Mouse (Mus musculus): ENCODE data around the gene Nup93.
"Not testable (repeated sequence)": the region's sequence is repeated elsewhere in the genome, so short reads cannot be mapped to it uniquely, and the experiment has no call there.

Nup93 gene

DNA sequence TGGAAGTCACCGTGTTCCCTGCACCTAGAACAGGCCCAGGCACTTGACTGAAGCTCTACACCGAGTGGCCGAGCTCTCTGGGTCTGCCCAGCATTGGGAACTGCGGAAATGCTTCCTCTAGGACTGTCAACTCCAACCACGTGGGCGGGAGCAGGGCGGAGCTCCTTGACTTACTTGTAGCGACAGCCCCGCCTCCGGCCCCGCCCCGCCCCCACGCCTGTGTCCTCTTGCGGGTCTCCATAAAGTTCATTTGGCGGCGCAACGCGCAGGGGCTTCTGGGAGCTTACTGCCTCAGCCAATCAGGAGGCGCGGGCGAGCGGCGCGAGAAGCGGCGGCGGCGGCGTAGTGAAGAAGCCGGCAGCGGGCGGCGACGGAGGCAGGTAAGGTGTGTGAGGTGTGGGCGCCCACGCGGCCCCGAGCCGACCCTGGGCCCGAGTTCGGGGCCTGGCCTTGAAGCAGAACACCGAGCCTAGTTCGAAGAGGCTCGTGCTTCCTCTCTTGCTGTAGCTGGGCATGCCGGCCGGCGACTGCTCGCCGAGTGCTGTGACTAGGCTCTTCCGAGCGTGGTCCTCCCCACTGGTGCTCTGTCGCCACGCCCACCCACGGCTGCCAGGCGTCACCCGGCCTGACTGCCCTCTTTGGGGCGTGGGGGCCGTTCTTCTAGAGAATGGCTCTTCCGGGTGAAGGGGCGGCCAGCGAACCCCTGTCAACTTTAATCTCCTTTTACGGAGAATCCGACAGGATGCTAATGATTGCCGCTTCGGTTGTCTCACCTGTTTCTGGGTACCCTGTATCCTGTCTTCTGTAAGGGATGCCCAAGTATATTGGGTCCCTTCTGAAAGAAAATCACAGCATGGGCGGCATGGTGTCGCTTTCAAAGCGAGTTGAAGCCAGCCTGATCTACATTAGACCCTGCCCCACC, at the start of gene Nup93:
Gene Nup93, plus strand, starts transcription at position 313 of the 922 bp plus-strand sequence.
- DNase-seq: peak; percentile 95

DNA sequence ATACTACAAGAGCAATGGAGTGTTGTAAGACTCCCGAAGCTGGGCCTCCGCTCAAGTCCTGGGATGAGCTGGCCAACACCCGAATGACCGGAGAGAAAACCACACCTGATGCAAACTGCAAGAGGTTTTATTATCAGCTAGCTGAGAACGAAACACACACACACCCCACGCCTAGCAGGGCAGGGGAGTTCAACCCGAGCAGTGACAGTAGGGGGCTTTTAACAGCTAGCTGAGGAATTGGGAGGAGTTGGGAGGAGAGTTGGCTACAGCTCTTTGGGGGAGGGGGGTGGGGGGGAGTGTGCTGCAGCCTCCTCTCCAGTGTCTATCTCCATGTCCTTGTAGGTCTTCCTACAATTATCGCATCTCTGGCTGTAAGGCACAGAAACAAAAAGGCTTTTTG, 48.6 kb upstream of the Nup93 start:
- not testable (repeated sequence) for DNase-seq

DNA sequence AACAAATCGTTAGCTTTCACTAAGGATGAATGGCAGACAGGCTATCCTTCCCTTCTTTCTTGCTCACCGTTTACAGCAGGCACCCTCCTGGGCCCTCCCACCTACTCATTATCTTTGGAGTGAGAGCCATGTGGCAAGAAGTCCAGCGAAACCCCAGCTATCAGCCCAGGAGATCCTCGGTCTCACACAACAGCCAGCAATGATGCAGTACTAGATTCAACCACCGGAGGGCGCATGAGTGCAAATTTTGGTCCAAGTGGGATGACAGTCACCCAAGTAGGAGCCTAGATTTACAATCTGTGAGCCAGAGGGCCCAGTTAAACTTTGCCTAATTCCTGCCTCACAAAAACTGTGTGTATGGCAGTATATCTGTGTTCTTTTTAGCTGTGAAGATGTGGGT, 47.1 kb upstream of the Nup93 start:
- DNase-seq: peak; percentile 91

DNA sequence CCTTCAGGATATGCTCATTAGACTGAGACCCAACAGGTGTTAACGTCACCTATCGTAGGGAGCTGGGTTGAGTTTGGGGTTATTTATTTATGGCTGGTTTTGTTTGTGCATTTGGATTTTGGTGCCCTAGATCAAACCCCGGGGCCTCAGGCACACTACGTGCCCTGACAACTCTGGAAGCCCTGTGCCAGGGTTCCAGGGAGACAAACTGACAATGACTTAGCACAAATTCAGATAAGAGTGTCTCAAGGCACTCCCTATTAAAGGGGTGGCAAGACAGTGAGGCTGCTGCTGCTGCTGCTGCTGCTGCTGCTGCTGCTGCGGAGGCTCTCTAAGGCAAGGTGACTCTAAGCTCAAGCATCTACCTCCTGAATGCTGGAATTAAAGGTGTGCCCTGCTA, 44.8 kb upstream of the Nup93 start:
- no peak for DNase-seq

DNA sequence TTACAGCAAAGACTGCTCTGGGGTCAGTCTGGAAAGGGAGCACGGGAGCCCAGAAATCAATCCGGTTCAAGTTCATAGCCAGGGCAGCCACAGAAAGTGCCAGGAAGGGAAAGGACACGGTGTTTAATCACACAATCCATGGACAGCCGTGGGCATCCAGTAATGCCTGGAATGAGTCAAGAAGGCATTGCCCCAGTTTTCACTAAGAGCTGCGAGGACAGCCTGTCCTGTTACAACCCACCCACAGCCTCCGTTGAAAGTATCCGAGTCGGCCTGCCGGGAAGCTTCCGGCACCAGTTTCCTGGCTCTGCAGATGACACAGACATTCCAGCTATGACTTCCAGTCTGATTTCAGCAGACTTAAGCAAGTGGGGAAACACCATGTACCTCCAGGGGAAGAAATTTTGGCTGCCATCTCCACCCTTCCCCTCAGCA, 43.0 kb upstream of the Nup93 start:
- DNase-seq: no peak

DNA sequence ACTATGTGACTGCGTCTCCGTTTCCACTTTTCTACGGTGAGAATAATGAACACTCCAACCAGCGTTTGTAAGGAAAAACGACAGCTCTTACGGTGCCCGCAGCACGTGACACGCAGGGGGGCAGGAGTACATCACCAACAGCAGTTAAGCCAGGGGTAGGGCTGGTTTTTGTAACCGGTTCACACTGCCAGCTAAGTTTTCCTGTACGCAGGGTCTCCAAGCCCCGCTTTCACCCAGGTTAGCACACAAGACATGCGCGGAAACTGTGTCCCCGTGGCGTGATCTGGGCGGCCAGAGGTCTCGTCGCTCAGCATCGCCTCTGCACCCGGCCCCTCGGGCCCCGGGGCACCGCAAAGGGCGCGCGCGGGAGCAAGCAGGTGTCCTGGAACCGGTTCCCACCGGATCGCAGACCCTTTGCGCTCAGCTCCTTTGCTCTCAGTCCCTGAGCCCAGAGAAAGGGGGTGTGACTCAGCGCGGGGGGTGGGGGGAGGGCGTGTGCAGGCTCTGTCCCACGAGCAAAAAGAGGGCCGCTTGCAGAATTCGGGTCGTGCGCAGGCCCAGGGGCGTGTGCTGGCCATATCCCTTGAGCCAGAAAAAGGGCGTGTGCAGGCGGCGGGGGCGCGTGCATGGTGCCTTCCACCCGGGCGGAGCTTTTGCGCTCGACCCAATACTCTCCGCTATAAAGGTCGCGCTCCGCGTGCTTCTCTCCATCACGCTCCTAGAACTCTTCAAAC, 42.1 kb upstream of the Nup93 start, which contains the start of gene Mt2:
Gene Mt2, plus strand, starts transcription at position 590 of the 734 bp plus-strand sequence.
- peak; percentile 61 for DNase-seq

DNA sequence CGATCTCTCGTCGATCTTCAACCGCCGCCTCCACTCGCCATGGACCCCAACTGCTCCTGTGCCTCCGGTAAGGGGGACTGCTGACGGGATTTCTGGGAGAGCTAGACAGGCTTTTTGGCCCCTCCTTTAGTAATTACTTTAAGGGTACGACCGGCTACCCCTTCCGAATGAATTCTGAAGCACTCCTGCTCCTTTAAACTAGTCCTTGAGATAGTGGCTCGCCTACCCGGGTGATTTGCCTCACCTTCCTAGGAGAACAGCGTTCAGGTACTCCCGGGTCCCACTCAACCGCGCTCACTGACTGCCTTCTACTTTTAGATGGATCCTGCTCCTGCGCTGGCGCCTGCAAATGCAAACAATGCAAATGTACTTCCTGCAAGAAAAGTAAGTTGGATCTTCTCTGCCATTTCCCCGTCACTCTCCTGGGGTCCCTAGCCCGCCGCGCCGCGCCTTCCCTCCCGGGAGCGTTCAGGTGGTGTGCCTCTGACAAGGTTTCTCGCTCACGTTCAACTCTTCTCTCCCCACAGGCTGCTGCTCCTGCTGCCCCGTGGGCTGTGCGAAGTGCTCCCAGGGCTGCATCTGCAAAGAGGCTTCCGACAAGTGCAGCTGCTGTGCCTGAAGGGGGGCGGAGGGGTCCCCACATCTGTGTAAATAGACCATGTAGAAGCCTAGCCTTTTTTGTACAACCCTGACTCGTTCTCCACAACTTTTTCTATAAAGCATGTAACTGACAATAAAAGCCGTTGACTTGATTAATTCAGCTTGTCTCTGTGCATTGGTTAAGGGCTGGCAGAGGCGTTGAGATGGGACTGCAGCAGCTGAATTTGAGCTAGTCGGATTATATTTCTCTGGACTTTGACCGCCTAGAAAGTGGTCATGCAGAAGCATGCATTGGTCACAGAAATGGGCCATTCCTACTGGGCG, 41.3 kb upstream of the Nup93 start:
- DNase-seq: peak; percentile 76

DNA sequence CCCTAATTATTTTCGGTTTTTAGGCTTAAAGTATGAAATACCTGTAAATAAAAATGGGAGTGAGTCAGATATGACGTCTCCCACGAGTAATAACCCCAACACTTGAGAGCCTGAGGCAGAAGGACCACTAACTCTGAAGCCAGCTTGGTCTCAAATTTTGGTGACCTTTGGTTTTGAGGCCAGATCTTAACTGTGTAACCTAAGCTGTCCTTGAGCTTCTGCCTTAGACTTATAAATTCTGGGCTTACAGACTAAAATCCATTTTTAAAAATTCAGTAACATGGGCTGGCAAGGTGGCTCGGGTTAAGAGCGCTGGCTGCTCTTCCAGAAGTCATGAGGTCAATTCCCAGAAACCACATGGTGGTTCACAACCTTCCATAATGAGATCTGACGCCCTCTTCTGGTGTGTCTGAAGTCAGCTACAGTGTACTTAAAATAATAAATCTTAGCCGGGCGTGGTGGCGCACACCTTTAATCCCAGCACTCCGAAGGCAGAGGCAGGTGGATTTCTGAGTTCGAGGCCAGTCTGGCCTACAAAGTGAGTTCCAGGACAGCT, 40.4 kb upstream of the Nup93 start:
- DNase-seq: no peak

DNA sequence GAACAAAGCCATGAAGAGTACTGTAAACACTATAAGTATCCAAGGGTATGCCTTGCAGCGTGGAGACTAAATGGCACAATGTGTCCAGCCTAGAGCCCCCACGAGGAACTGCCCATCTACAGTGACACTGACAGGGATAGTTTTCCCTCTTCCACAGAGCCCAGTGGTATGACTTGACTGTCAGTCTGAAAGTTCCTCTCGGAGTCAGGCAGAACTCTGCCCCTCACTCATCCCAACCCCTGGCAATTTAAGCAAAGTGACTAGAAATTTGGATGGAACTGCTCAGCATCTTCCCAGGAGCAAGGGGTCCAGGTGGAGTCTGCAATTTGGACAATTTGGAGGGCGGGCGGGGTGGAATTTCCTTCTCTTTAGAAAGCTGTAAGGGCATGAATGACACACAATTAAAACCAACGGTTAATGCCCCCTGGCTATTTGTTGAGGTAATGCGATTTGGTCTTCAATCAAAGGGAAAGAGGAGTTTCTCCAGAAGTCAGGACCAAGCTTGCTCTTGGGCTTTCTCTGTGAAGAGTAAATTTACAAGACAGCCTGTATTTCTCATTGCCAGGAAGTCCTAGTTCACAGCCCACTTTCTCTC, 39.6 kb upstream of the Nup93 start:
- DNase-seq: no peak

DNA sequence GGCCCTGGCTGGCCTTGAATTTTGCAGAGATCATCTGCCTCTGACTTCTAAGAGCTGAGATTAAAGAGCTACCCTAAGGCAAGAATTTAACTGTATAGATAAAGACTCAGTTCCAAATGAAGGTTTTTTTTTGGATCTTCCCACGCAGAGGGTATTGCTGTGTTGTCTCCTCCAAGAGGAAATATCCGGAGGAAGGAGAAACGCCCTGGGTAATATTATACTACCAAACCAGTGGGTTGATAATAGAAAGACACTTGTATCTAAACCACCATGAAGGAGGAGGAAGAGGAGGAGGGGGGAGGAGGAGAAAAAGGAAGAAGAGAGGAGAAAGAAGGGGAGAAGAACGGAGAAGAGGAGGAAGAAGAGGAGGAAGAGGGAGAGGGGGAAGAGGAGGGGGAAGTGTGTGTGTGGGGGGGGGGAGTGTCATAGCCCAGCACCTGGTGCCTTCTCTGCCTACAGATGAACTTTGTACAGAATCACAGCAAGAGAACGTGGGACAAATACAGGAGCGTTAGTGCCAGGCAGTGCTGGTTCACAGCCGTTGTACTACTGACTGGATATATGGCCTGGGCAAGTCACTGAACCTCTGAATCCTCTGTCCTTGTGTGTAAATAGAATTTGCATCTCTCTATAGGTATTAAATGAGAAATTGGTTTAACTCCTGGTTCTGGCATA, 36.5 kb upstream of the Nup93 start:
- DNase-seq: no peak

DNA sequence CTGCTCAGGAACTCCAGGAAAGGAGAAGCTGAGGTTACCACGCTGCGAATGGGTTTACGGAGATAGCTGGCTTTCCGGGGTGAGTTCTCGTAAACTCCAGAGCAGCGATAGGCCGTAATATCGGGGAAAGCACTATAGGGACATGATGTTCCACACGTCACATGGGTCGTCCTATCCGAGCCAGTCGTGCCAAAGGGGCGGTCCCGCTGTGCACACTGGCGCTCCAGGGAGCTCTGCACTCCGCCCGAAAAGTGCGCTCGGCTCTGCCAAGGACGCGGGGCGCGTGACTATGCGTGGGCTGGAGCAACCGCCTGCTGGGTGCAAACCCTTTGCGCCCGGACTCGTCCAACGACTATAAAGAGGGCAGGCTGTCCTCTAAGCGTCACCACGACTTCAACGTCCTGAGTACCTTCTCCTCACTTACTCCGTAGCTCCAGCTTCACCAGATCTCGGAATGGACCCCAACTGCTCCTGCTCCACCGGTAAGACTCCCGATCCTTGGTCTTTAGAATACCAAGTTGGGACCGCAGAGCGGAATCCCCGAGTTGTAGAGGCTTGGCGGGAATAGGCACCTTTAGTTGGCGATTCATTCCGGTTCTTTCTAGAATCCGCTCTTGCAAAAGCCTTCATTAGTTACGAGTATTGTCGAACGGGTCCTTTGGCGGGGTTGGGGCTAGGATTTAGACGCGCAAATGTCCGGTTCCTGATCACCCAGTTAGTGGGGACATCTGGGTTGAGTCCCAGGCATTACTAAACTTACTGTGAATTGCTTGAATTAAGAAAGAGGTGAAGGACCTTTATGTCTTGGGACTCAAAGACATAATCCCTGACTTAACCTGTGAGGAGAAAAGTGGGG, 35.3 kb upstream of the Nup93 start, which contains the start of gene Mt1:
Gene Mt1, plus strand, starts transcription at position 226 of the 856 bp plus-strand sequence.
- DNase-seq: peak; percentile 55

DNA sequence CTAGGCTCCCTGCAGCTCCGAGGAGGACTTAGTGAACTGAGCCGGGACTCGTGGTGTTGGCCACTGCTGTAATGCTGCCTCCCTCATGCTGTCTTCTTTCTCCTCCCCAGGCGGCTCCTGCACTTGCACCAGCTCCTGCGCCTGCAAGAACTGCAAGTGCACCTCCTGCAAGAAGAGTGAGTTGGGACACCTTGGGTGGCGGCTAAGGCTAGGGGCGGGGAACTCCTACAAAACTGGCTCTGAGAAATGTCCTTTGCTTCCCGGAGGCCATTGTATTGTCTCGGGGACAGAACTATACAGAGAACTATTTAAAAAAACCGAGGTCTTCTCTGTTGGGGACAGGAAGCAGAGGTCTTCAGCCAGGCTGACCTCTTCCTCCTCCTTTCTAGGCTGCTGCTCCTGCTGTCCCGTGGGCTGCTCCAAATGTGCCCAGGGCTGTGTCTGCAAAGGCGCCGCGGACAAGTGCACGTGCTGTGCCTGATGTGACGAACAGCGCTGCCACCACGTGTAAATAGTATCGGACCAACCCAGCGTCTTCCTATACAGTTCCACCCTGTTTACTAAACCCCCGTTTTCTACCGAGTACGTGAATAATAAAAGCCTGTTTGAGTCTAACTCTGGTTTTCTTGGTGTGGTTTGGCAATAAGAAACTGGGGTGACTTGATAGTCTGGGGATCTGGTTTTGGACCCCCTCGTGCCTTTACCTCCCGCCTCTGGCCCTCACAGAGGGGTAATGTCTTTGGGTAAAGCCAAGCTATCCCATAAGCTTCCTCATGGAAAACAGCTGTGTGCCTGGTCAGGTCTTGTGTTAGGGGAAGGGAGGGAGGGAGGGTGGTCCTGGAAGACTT, 34.4 kb upstream of the Nup93 start:
- DNase-seq: no peak

DNA sequence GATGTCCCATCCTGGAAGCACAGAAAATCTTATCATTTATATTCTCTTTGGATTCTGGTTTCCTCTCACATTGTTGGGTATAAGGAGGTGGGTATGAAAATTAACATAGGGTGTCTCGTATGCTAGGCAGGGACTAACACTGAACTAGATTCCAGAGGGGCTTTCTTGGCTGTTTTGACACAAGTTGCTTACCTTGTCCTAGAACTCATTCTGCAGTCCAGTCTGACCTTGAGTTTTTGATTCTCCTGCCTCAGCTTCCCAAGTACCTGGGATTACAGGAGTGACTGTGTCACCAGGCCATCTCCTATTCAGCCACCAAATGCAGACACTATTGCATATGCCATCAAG, 33.8 kb upstream of the Nup93 start:
- DNase-seq: no peak

DNA sequence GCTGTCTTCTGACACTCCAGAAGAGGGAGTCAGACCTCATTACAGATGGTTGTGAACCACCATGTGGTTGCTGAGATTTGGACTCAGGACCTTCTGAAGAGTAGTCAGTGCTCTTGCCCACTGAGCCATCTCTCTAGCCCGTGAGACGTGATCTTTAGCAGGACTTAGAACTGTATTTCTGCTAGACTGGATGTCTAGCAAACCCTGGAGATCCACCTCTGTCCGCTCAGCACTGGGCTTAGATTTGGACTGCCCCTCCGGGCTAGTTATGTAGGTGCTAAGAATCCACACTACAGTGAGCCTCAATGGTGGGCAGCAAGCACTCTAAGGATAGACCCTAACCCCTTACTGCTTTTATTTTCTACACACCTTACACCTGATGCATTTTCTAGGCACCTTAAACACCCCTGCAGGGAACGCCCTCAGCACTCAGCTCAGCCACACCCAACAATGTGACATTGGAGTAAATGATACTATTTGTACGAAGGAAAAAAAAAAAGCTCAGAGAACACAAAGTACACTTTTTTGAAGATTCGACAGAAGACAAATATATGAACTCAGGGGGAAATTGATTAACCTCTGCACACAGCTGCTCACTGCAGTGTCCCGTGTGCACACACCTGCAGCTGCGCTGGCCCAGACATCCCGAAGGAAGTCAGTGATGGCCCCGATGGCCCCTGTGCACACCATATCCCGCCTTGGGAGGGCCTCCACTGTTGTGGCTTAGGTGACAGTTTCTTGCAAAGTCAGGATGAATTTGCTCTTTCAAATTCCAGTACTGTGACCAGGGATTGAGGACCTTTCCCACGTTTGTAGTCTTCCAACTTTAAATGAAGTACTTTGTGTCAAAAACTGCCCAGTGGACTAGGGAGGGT, 32.1 kb upstream of the Nup93 start:
- DNase-seq: no peak

DNA sequence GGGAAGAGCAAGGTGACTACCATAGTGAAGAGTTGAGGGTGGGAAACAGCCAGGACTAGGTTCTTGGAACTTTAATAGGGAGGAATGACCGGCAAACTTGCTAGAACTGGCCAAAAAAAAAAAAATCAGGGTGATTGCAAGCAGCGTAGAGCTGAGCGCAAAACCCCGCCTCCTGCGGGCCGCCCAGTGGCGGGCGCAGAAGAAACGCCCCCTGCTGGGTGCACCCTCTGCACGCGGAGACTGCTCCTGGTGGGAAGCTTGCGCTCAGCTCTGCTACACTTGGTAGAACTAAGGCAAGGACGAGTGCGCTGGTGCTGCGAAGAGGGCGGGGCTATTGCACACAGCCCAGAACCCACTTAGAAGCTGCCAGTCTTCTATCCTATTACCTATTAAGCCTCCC, 31.2 kb upstream of the Nup93 start:
- peak; percentile 86 for DNase-seq

DNA sequence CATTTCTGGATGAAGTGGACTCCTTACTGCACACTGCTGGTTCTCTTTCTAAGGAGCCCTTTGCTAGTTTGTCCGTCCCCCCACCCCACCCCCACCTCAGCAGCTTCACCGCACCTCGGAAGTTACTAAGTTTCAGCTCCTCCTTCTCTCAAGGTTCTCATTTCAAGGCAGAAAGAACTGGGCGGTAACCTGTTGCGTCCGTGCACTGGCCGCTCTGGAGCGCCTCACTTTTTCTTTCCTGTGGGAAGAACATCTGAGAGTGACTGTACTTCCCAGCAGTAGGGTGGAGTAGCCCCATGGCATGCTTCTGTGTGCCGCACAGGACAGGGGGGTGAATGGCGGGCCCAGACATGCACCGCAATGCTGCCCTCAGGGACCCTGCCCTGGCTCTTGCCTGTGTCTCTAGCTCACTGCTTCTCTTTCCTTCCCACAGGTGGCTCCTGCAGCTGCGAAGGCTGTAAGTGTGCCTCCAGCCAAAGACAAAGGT, 30.0 kb upstream of the Nup93 start:
- DNase-seq: no peak

DNA sequence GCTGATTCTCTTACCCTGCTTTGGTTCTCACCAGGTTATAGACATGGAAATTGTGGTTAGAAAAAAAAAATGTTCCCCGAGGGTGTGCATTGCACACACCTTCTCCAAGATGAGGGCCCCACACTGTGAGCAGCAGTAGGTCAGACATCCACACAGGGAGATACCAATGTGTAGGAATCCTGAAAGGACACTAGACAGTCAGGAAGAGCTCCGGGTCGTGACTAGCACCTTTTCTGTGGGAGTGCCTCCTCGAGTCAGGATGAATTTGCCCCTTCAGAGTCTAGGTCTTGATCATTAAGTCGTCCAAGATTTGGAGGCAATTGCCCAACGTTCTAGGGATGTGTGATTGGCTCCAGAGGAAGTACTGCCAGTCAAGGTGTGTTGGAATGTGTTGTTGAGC, 28.6 kb upstream of the Nup93 start:
- DNase-seq: no peak

DNA sequence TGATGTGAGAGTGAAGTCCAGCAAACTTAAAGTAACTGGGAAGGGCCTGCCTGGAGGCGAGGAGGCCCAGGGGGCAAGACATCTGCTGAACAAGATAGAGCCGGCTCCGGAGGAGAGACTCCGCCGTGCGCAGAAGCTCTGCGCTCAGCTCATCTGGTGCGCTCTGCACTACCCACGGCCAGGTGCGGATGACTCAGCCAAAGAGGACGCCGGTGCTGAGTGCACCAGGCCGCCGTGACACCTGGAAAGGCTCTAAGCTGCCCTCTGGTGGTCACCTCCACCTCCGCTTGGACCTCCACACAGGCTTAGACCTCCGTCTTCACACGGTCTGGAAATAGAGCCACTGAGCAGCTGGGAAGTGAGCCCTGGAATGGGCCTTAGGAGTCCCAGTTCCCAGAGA, 27.8 kb upstream of the Nup93 start:
- peak; percentile 92 for DNase-seq

All from thymus, postnatal 4 days (tissue).